Mouse (Mus musculus) hindbrain, embryonic 11.5 days (tissue): ENCODE data around the gene Galk2. TPM values are rescaled to one million over a fixed set of nuclear protein-coding genes. Genes with fewer than 3 reads are reported as not detected.

Experiments used
- ATAC-seq: fragments of 200-750 bp; cut with Nextera tagmentation; 2 replicates; pipeline ENCODE4 v1.8.0; 2017; ENCODE audit warnings: mild to moderate bottlenecking, moderate TSS enrichment, moderate library complexity; ENCODE audit not compliant: low FRiP score
- DNase-seq: peaks from one replicate; pipeline ENCODE4 v3.0.0-alpha.2; 2015; ENCODE audit warnings: low spot score
- H3K27ac ChIP-seq: fragments of 300-500 bp; sonication (generic); 2 replicates; pipeline ENCODE4 v1.5.1; 2014; ENCODE audit warnings: mild to moderate bottlenecking, low read depth, low read length
- H3K27me3 ChIP-seq: fragments of 300-500 bp; sonication (generic); 2 replicates; pipeline ENCODE4 v1.6.1; 2014; ENCODE audit warnings: mild to moderate bottlenecking, low read length, moderate library complexity, mixed read lengths; ENCODE audit not compliant: control insufficient read depth, insufficient read depth
- H3K36me3 ChIP-seq: fragments of 300-500 bp; sonication (generic); 2 replicates; pipeline ENCODE4 v1.6.1; 2014; ENCODE audit warnings: mild to moderate bottlenecking, low read length, moderate library complexity, mixed read lengths; ENCODE audit not compliant: control insufficient read depth, insufficient read depth
- H3K4me1 ChIP-seq: fragments of 300-500 bp; sonication (generic); replicated peaks from 2 replicates; pipeline ENCODE4 v1.6.1; 2014; ENCODE audit warnings: low read length, mixed read lengths; ENCODE audit not compliant: control insufficient read depth, insufficient read depth
- H3K4me2 ChIP-seq: fragments of 300-500 bp; sonication (generic); replicated peaks from 2 replicates; pipeline ENCODE4 v1.6.1; 2014; ENCODE audit warnings: mild to moderate bottlenecking, low read depth, low read length
- H3K4me3 ChIP-seq: fragments of 300-500 bp; sonication (generic); 2 replicates; pipeline ENCODE4 v1.5.1; 2014; ENCODE audit warnings: low read depth, low read length
- H3K9ac ChIP-seq: fragments of 300-500 bp; sonication (generic); 2 replicates; pipeline ENCODE4 v1.6.1; 2014; ENCODE audit warnings: low read depth, low read length
- H3K9me3 ChIP-seq: fragments of 300-500 bp; sonication (generic); 2 replicates; pipeline ENCODE4 v1.6.1; 2016; ENCODE audit warnings: low read length; ENCODE audit not compliant: control insufficient read depth
- WGBS: fragments of 180-500 bp; shearing (Covaris S2); extraction: QIAGEN DNeasy Blood & Tissue Kit; methylation state at CpG from one replicate; pipeline ENCODE4 v1.1.7; 2014; 5-methylcytosine and 5-hydroxymethylcytosine counted together
- polyA plus RNA-seq: library from polyadenylated mRNA; unstranded; fragments of >200 nt; fragmentation: Nextera tagmentation; extraction: Ambion mirVana; gene quantifications from 2 replicates; pipeline ENCODE4 v1.2.1, GENCODE M21; 2014

Galk2 gene
- polyA plus RNA-seq, 1 experiment from 2014 or later, result 35.5 TPM

- no peak overlapping the region for H3K9ac ChIP-seq
- peaks cover 2% of the 10 kb centered on the region; the same call in 1 of the 2 replicates for H3K36me3 ChIP-seq
- H3K27ac ChIP-seq, result no peak overlapping the region
- no peak overlapping the region for H3K4me3 ChIP-seq
- H3K4me1 ChIP-seq, result no peaks in the 10 kb centered on the region
- whole genome bisulfite sequencing, result 87% methylated on average over 2 of the region's 2 CpGs
- H3K4me2 ChIP-seq, result no peak overlapping the region
- no peak for ATAC-seq
- DNase-seq, result no peak
- H3K27me3 ChIP-seq, result no peaks in the 10 kb centered on the region
- H3K9me3 ChIP-seq, result no peaks in the 10 kb centered on the region
Observed at GRCm38 (mm10) chr2:125838708-125839284, 20.1 kb upstream of the Galk2 start.

GRCm38 (mm10) chr2:125851237-125851636 lies 7.7 kb upstream of the Galk2 start:
- no peak overlapping the region for H3K27ac ChIP-seq
- H3K9ac ChIP-seq, result no peak overlapping the region
- no peak overlapping the region for H3K4me2 ChIP-seq
- DNase-seq (no peak), ATAC-seq (no peak)
- no peaks in the 10 kb centered on the region for H3K9me3 ChIP-seq
- 85% methylated on average over 2 of the region's 2 CpGs for WGBS
- H3K36me3 ChIP-seq, result no peaks in the 10 kb centered on the region
- H3K4me3 ChIP-seq, result no peak overlapping the region
- no peaks in the 10 kb centered on the region for H3K27me3 ChIP-seq
- H3K4me1 ChIP-seq, result no peaks in the 10 kb centered on the region

GRCm38 (mm10) chr2:125857707-125858106 lies 1.2 kb upstream of the Galk2 start:
- H3K36me3 ChIP-seq, result no peaks in the 10 kb centered on the region
- H3K9me3 ChIP-seq, result no peaks in the 10 kb centered on the region
- H3K4me2 ChIP-seq, result peak overlapping the region; percentile 55
- H3K4me1 ChIP-seq, result no peaks in the 10 kb centered on the region
- no peak overlapping the region for H3K27ac ChIP-seq
- H3K9ac ChIP-seq, result no peak overlapping the region
- H3K27me3 ChIP-seq, result no peaks in the 10 kb centered on the region
- ATAC-seq (no peak), DNase-seq (no peak)
- peak overlapping the region; percentile 91 for H3K4me3 ChIP-seq
- WGBS, result 50% methylated on average over 3 of the region's 3 CpGs

- Histone ChIP-seq H3K36me3 (no peaks in the 10 kb centered on the region), H3K27ac (no peak overlapping the region), H3K9ac (no peak overlapping the region), H3K27me3 (no peaks in the 10 kb centered on the region), H3K4me3 (no peak overlapping the region), H3K4me2 (no peak overlapping the region), H3K4me1 (no peaks in the 10 kb centered on the region), H3K9me3 (no peaks in the 10 kb centered on the region)
- DNase-seq (no peak), ATAC-seq (no peak)
- 82% methylated on average over 3 of the region's 3 CpGs for WGBS
Observed at GRCm38 (mm10) chr2:125863799-125864198, 4.9 kb downstream of the Galk2 start.

GRCm38 (mm10) chr2:125864551-125864950 lies 5.6 kb downstream of the Galk2 start:
- Histone ChIP-seq H3K9ac (no peak overlapping the region), H3K4me1 (no peaks in the 10 kb centered on the region), H3K4me3 (no peak overlapping the region), H3K4me2 (no peak overlapping the region), H3K36me3 (no peaks in the 10 kb centered on the region), H3K27ac (no peak overlapping the region), H3K27me3 (no peaks in the 10 kb centered on the region), H3K9me3 (no peaks in the 10 kb centered on the region)
- WGBS, result 97% methylated on average over 1 of the region's 1 CpGs
- ATAC-seq (no peak), DNase-seq (no peak)

GRCm38 (mm10) chr2:125865585-125865984 lies 6.7 kb downstream of the Galk2 start:
- Histone ChIP-seq H3K9ac (no peak overlapping the region), H3K4me2 (peak overlapping the region; percentile 44), H3K27ac (no peak overlapping the region), H3K9me3 (no peaks in the 10 kb centered on the region), H3K27me3 (no peaks in the 10 kb centered on the region), H3K4me3 (no peak overlapping the region; the same call in 1 of the 2 replicates), H3K4me1 (no peaks in the 10 kb centered on the region), H3K36me3 (no peaks in the 10 kb centered on the region)
- DNase-seq (no peak), ATAC-seq (no peak)

- H3K9me3 ChIP-seq, result no peaks in the 10 kb centered on the region
- H3K4me3 ChIP-seq, result peak overlapping the region; percentile 43
- WGBS, result 10% methylated on average over 23 of the region's 23 CpGs
- ATAC-seq (peak; percentile 47), DNase-seq (peak; percentile 58)
- peak overlapping the region; percentile 64 for H3K9ac ChIP-seq
- H3K27ac ChIP-seq, result no peak overlapping the region
- H3K4me1 ChIP-seq, result no peaks in the 10 kb centered on the region
- H3K4me2 ChIP-seq, result peak overlapping the region; percentile 44
- no peaks in the 10 kb centered on the region for H3K27me3 ChIP-seq
- H3K36me3 ChIP-seq, result no peaks in the 10 kb centered on the region
Observed at GRCm38 (mm10) chr2:125866058-125866740, 7.3 kb downstream of the Galk2 start.

GRCm38 (mm10) chr2:125868301-125868700 lies 9.4 kb downstream of the Galk2 start:
- WGBS, result 77% methylated on average over 3 of the region's 3 CpGs

GRCm38 (mm10) chr2:125870159-125870558 lies 11.2 kb downstream of the Galk2 start:
- H3K9me3 ChIP-seq, result no peaks in the 10 kb centered on the region
- no peak overlapping the region for H3K4me3 ChIP-seq
- no peak overlapping the region for H3K27ac ChIP-seq
- ATAC-seq (no peak), DNase-seq (no peak)
- no peak overlapping the region for H3K4me2 ChIP-seq
- no peaks in the 10 kb centered on the region for H3K27me3 ChIP-seq
- no peaks in the 10 kb centered on the region for H3K36me3 ChIP-seq
- no peaks in the 10 kb centered on the region for H3K4me1 ChIP-seq
- no peak overlapping the region for H3K9ac ChIP-seq
- WGBS, result 90% methylated on average over 3 of the region's 3 CpGs

More at GRCm38 (mm10) chr2:125868301-125868700, 9.4 kb downstream of the Galk2 start:
- no peak for ATAC-seq
- H3K9me3 ChIP-seq, result no peaks in the 10 kb centered on the region
- no peak overlapping the region for H3K9ac ChIP-seq
- DNase-seq, result no peak
- no peak overlapping the region for H3K4me3 ChIP-seq
- no peaks in the 10 kb centered on the region for H3K36me3 ChIP-seq
- H3K4me1 ChIP-seq, result no peaks in the 10 kb centered on the region
- no peak overlapping the region for H3K4me2 ChIP-seq
- no peak overlapping the region for H3K27ac ChIP-seq
- H3K27me3 ChIP-seq, result no peaks in the 10 kb centered on the region
